In the genomic region with DNA sequence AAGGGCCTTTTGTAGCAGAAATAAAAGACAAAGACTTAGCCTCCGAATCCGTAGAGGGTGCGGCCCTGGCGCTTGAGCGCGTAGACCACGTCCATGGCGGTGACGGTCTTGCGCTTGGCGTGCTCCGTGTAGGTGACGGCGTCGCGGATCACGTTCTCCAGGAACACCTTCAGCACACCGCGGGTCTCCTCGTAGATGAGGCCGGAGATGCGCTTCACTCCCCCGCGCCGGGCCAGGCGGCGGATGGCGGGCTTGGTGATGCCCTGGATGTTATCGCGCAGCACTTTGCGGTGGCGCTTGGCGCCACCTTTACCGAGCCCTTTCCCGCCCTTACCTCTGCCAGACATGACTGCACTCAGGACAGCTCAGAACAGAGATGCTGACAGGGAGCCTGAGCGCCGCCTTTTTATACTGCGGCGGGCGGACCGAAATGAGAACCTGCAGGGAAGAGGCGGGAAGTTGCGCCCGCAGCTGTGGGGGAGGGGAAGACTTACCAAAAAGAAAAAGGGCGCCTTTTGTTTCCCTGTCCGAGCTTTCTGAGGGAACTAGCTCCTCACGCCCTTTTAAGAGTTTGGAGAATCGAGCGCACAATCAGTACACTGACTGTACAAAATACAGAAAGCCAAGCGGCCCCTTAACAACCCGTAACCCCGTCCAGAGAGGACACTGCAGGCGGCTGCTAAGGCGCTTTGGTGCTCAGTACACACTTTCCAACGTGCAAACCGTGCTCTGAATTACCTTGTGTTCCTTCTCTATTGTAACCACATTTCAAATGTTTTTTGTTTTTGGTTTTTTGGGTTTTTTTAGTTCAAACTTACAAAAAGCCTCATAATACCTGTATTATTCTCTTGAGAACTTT, we compare ENCODE assay signal across 8 mouse cellular contexts. TPM values are rescaled to one million over a fixed set of nuclear protein-coding genes. Genes with fewer than 3 reads are reported as not detected.
A peak's percentile ranks its signal among the peaks of the same experiment; 100 is the strongest.
DNase-seq lines count a peak whose midpoint lies in the region; ATAC-seq and TF ChIP-seq lines count a peak whose summit lies in the region.
"Not testable (repeated sequence)": the region's sequence is repeated elsewhere in the genome, so short reads cannot be mapped to it uniquely, and the experiment has no call there.

Gene Hist1h4k, minus strand, starts transcription at position 347 of the 859 bp plus-strand sequence.

- not testable (repeated sequence) for H3K27ac ChIP-seq in brown adipose tissue, adult 24 weeks (replicated peaks; ENCODE audit: low read depth, low read length); liver, adult 2 months (replicated peaks; ENCODE audit: insufficient read depth, low read depth, low read length)
- H3K27ac ChIP-seq in heart, embryonic 13.5 days (replicated peaks), result peak within 1 kb of the TSS; percentile 94
- H3K27ac ChIP-seq in kidney, postnatal 0 days, result peak within 1 kb of the TSS; percentile 86

- peak within 1 kb of the TSS; percentile 52 for H3K4me3 ChIP-seq in brown adipose tissue, adult 24 weeks (ENCODE audit: insufficient read depth, low read depth, low read length)
- peak within 1 kb of the TSS; percentile 60 for H3K4me3 ChIP-seq in heart, embryonic 13.5 days
- peak within 1 kb of the TSS; percentile 35 for H3K4me3 ChIP-seq in kidney, postnatal 0 days (replicated peaks; ENCODE audit: low read depth, low read length)
- H3K4me3 ChIP-seq in liver, adult 2 months (ENCODE audit: insufficient read depth, low read depth, low read length), result peak within 1 kb of the TSS; percentile 55

- DNase-seq in CD4-positive, CD25-positive, alpha-beta regulatory T cell, adult 2 months (ENCODE audit: low read depth, low spot score), result peak; percentile 88
- peak; percentile 90 for DNase-seq in kidney, postnatal 0 days (ENCODE audit: low spot score)
- DNase-seq in liver, adult 2 months (ENCODE audit: extremely low read depth, low read depth, low spot score), result peak; percentile 29
- DNase-seq in spleen, postnatal 4 days (ENCODE audit: low spot score in 2 of 2), result peak; percentile 96 to 98

- H3K4me1 ChIP-seq in brown adipose tissue, adult 24 weeks (ENCODE audit: control insufficient read depth, insufficient read depth, insufficient read length, low read length); kidney, postnatal 0 days (replicated peaks; ENCODE audit: insufficient read depth, low read length); liver, adult 2 months (ENCODE audit: control insufficient read depth, insufficient read depth, low read length): not testable (repeated sequence)
- H3K4me1 ChIP-seq in heart, embryonic 13.5 days, result peaks cover 50% of the 10 kb centered on the region

- TF ChIP-seq POLR2A in liver, adult 2 months (IDR thresholded peaks at IDR 0.05; ENCODE audit: extremely low read depth, insufficient read depth, low read length), result peak; percentile 64; the same call in 1 of the 2 replicates

- H3K4me2 ChIP-seq in heart, embryonic 13.5 days, result peak within 1 kb of the TSS; percentile 81
- H3K4me2 ChIP-seq in kidney, postnatal 0 days (ENCODE audit: low read length), result peak within 1 kb of the TSS; percentile 51

- not testable (repeated sequence) for TF ChIP-seq CTCF in kidney, postnatal 0 days (IDR thresholded peaks at IDR 0.05; ENCODE audit: low read depth); liver, adult 2 months (IDR thresholded peaks at IDR 0.05; ENCODE audit: low read depth, low read length)

- H3K79me2 ChIP-seq in liver, adult 2 months (ENCODE audit: control insufficient read depth, insufficient read depth, low read length), result not testable (repeated sequence)

- not testable (repeated sequence) for H3K27me3 ChIP-seq in heart, embryonic 13.5 days (replicated peaks); kidney, postnatal 0 days (ENCODE audit: insufficient read depth, low read length); liver, adult 2 months (ENCODE audit: control insufficient read depth, insufficient read depth, low read length)

- H3K9me3 ChIP-seq in heart, embryonic 13.5 days; kidney, postnatal 0 days (replicated peaks; ENCODE audit: low read length): not testable (repeated sequence)

- ATAC-seq in erythroid progenitor cell, adult 5-6 weeks (replicated peaks; ENCODE audit: low FRiP score, poor library complexity, severe bottlenecking), result peak; percentile 51
- ATAC-seq in heart, embryonic 13.5 days (ENCODE audit: extremely low read depth, insufficient number of reproducible peaks, low FRiP score, low TSS enrichment), result peak; percentile 64; the same call in 1 of the 2 replicates
- ATAC-seq in kidney, postnatal 0 days (replicated peaks; ENCODE audit: low FRiP score, low read depth), result peak; percentile 70
- ATAC-seq in monocyte, adult 5-6 weeks (replicated peaks; ENCODE audit: insufficient number of reproducible peaks, low FRiP score, low TSS enrichment, poor library complexity, severe bottlenecking), result peak; percentile 87

- not testable (repeated sequence) for H3K36me3 ChIP-seq in heart, embryonic 13.5 days; kidney, postnatal 0 days (ENCODE audit: insufficient read depth, low read length); liver, adult 2 months (ENCODE audit: control insufficient read depth, insufficient read depth, low read length)

- H3K9ac ChIP-seq in heart, embryonic 13.5 days, result peak within 1 kb of the TSS; percentile 86
- peak within 1 kb of the TSS; percentile 43 for H3K9ac ChIP-seq in kidney, postnatal 0 days (ENCODE audit: low read depth, low read length)
- H3K9ac ChIP-seq in liver, adult 2 months (ENCODE audit: low read depth, low read length), result peak within 1 kb of the TSS; percentile 50

- under 1% methylated on average over 48 of the region's 56 CpGs for WGBS in heart, embryonic 13.5 days
- WGBS in kidney, postnatal 0 days, result under 1% methylated on average over 43 of the region's 56 CpGs
- WGBS in liver, adult 2 months, result under 1% methylated on average over 51 of the region's 56 CpGs

RNA-seq across cellular contexts. Expression of gene Hist1h4k, which starts in this region (rescaled TPM):
- 4.7 TPM in 1 of 2 replicates, not detected in the other for polyA plus RNA-seq in brown adipose tissue, adult 24 weeks (2012; ENCODE audit: insufficient read depth, insufficient read length, missing spikeins)
- 298 and 381 TPM in 2 replicates for total RNA-seq in erythroid progenitor cell, adult 5-6 weeks (2015; ENCODE audit: low replicate concordance)
- total RNA-seq in erythroid progenitor cell, adult 5-6 weeks (2017; ENCODE audit: low replicate concordance), result 3,827 and 6,951 TPM in 2 replicates
- 1.3 TPM in 1 of 2 replicates, not detected in the other for polyA plus RNA-seq in heart, embryonic 13.5 days (2015; fragmentation: Nextera tagmentation; extraction: Ambion mirVana)
- 2.0 and 3.0 TPM in 2 replicates for polyA plus RNA-seq in kidney, postnatal 0 days (2015; fragmentation: Nextera tagmentation; extraction: Ambion mirVana)
- total RNA-seq in liver, adult 2 months (2014; rRNA removed), result 41.2 and 45.6 TPM in 2 replicates
- 3.6 and 8.6 TPM in 2 replicates for polyA plus RNA-seq in liver, adult 2 months (2012; rRNA removed)
- total RNA-seq in monocyte, adult 5-6 weeks (2017), result 57.7 to 141 TPM (median 135 TPM) in 3 replicates

Comparison
In these comparisons a context has a peak if more than half of its experiments do, and no peak if none do; other contexts are left out.
1. DNase-seq: peak in every context shown above with its lines; median percentile 97 in spleen, postnatal 4 days; 90 in kidney, postnatal 0 days; 88 in CD4-positive, CD25-positive, alpha-beta regulatory T cell, adult 2 months; 29 in liver, adult 2 months.